Mouse (Mus musculus) E14TG2a.4 (cell line): ENCODE results near the gene Aspm.

Experiments
- CTCF ChIP-seq: conservative IDR thresholded peaks from 2 replicates; pipeline ENCODE4 v1.5.1; 2014; ENCODE audit warnings: low read length
- NANOG ChIP-seq: IDR thresholded peaks from 2 replicates; pipeline ENCODE4 v1.6.1; 2014; ENCODE audit warnings: borderline replicate concordance, low read length, mixed read lengths

DNA sequence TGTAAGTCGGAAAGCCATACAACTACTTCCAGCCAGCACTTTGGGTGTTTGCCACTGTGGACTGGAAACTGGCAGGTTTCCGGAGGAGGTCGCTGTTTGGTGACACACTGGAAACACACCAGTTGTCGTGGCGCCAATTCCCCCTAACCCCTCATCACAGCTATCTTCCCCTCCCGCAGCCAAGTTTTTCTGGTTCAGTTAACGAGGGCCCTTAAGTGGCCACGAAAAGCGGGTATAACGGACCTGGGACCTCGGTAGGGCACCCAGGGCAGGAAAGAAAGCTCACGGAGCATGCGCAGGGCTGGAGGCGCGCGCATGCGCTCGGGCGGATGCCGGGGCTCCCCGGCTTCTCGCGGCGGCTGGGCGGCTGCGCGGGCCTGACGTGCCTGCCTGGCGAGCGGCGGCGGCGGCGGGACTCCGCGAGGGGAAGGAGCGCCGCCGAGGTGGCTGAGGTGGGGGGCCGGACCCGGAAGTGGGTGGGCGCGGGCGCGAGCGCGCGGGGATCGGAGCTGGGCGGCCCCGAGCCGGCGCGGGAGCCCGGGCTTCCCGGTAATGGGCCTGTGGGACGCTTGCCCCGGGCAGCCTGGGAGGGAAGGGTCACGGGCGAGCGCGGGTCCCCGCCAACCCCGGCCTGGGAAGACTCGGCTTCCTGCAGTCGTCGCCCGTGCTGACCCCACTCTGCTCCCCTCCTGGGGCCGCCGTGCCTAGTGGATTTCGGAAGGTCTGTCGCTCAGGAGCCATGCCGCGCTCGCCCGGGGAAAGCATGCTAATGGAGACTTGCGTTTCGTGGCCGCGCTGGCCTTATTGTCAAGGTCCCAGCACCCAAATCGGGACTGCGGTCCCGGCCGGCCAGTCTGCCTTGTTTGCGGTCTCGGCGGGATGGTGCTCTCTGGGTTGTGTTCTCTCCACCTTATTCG, 32.4 kb upstream of the Aspm start, which contains the start of gene Zbtb41:
- TF ChIP-seq NANOG (no peak), CTCF (peak; percentile 34)
